Mouse (Mus musculus) T-cell, adult 2 months (primary cell): Measurements from ENCODE around the gene Jazf1.
A peak's percentile ranks its signal among the peaks of the same experiment; 100 is the strongest.

Source experiments
- DNase-seq: peaks from one replicate; pipeline ENCODE4 v3.0.0; 2022; ENCODE audit warnings: low spot score

Gene Jazf1

GRCm38 (mm10) chr6:52796035-52796598 is 272.3 kb downstream of the Jazf1 start:
- no peak for DNase-seq

- no peak for DNase-seq
Observed at GRCm38 (mm10) chr6:52795029-52795841, 273.2 kb downstream of the Jazf1 start.

- DNase-seq, result no peak
Observed at GRCm38 (mm10) chr6:52792455-52792854, 276.0 kb downstream of the Jazf1 start.

GRCm38 (mm10) chr6:52790781-52791180 is 277.6 kb downstream of the Jazf1 start:
- DNase-seq, result no peak

- DNase-seq, result no peak
Observed at GRCm38 (mm10) chr6:52790316-52790715, 278.1 kb downstream of the Jazf1 start.

- no peak for DNase-seq
Observed at GRCm38 (mm10) chr6:52779546-52779945, 288.9 kb downstream of the Jazf1 start.

GRCm38 (mm10) chr6:52778523-52778922 is 289.9 kb downstream of the Jazf1 start:
- no peak for DNase-seq

- no peak for DNase-seq
Observed at GRCm38 (mm10) chr6:52777034-52777433, 291.4 kb downstream of the Jazf1 start.

GRCm38 (mm10) chr6:52775956-52776355 is 292.5 kb downstream of the Jazf1 start:
- no peak for DNase-seq

GRCm38 (mm10) chr6:52775350-52775749 is 293.1 kb downstream of the Jazf1 start:
- DNase-seq, result no peak

GRCm38 (mm10) chr6:52773132-52773531 is 295.3 kb downstream of the Jazf1 start:
- DNase-seq, result no peak

GRCm38 (mm10) chr6:52770789-52771188 is 297.6 kb downstream of the Jazf1 start:
- no peak for DNase-seq

- DNase-seq, result no peak
Observed at GRCm38 (mm10) chr6:52765206-52765605, 303.2 kb downstream of the Jazf1 start.

- DNase-seq, result no peak
Observed at GRCm38 (mm10) chr6:52752832-52753231, 315.6 kb downstream of the Jazf1 start.

- DNase-seq, result no peak
Observed at GRCm38 (mm10) chr6:52734630-52735029, 333.8 kb downstream of the Jazf1 start.

GRCm38 (mm10) chr6:52730338-52730737 is 338.1 kb downstream of the Jazf1 start:
- no peak for DNase-seq

GRCm38 (mm10) chr6:52724805-52725439 is 343.5 kb downstream of the Jazf1 start:
- peak; percentile 56 for DNase-seq
